Mouse (Mus musculus): Measurements from ENCODE around the gene Iqschfp. TPM values are rescaled to one million over a fixed set of nuclear protein-coding genes. Genes with fewer than 3 reads are reported as not detected.

Gene Iqschfp
- total RNA-seq, 1 experiment from 2014 or later = not detected

GRCm38 (mm10) chr3:68494296-68495095, 602.5 kb downstream of the Iqschfp start:
- DNase-seq = peak; percentile 40

- DNase-seq = peak; percentile 58
Observed at GRCm38 (mm10) chr3:68495096-68495735, 603.2 kb downstream of the Iqschfp start.

GRCm38 (mm10) chr3:68495736-68496242, 603.8 kb downstream of the Iqschfp start:
- DNase-seq = no peak

- DNase-seq = no peak
Observed at GRCm38 (mm10) chr3:68496513-68496912, 604.5 kb downstream of the Iqschfp start.

GRCm38 (mm10) chr3:68499532-68500152, 607.6 kb downstream of the Iqschfp start:
- no peak for DNase-seq

GRCm38 (mm10) chr3:68504838-68505237, 612.8 kb downstream of the Iqschfp start:
- DNase-seq = no peak

- no peak for DNase-seq
Observed at GRCm38 (mm10) chr3:68506769-68507318, 614.8 kb downstream of the Iqschfp start.

GRCm38 (mm10) chr3:68508629-68509028, 616.6 kb downstream of the Iqschfp start:
- peak; percentile 73 for DNase-seq

- DNase-seq = no peak
Observed at GRCm38 (mm10) chr3:68510872-68511271, 618.8 kb downstream of the Iqschfp start.

GRCm38 (mm10) chr3:68511744-68512143, 619.7 kb downstream of the Iqschfp start:
- no peak for DNase-seq

GRCm38 (mm10) chr3:68512327-68512726, 620.3 kb downstream of the Iqschfp start:
- no peak for DNase-seq

- no peak for DNase-seq
Observed at GRCm38 (mm10) chr3:68513340-68514119, 621.5 kb downstream of the Iqschfp start.

- DNase-seq = no peak
Observed at GRCm38 (mm10) chr3:68514120-68514497, 622.1 kb downstream of the Iqschfp start.

GRCm38 (mm10) chr3:68514717-68515116, 622.7 kb downstream of the Iqschfp start:
- no peak for DNase-seq

- no peak for DNase-seq
Observed at GRCm38 (mm10) chr3:68516393-68517081, 624.5 kb downstream of the Iqschfp start.

GRCm38 (mm10) chr3:68517236-68517635, 625.2 kb downstream of the Iqschfp start:
- no peak for DNase-seq

- DNase-seq = no peak
Observed at GRCm38 (mm10) chr3:68518041-68518440, 626.0 kb downstream of the Iqschfp start.

- DNase-seq = no peak
Observed at GRCm38 (mm10) chr3:68518586-68518985, 626.6 kb downstream of the Iqschfp start.

- DNase-seq = no peak
Observed at GRCm38 (mm10) chr3:68525361-68525878, 633.4 kb downstream of the Iqschfp start.

GRCm38 (mm10) chr3:68526416-68526815, 634.4 kb downstream of the Iqschfp start:
- no peak for DNase-seq

GRCm38 (mm10) chr3:68527182-68527581, 635.1 kb downstream of the Iqschfp start:
- no peak for DNase-seq

Measured in adrenal gland, postnatal 25 days (tissue).